Mouse (Mus musculus): ENCODE data around the gene Plg.

- TF ChIP-seq CTCF (IDR thresholded peaks at IDR 0.05; ENCODE audit: low read depth, low read length) = no peak
- TF ChIP-seq POLR2A (IDR thresholded peaks at IDR 0.05; ENCODE audit: extremely low read depth, insufficient read depth, low read length) = no peak
Measured at GRCm38 (mm10) chr17:12352781-12353180, 25.6 kb upstream of the Plg start.
